13 mouse cellular contexts compared by ENCODE assay signal in genomic region chr10:111746067-111746878, GRCm38 (mm10).
A peak's percentile ranks its signal among the peaks of the same experiment; 100 is the strongest.
DNase-seq lines count a peak whose midpoint lies in the region; ATAC-seq and TF ChIP-seq lines count a peak whose summit lies in the region.
"Had no signal": no experiment of that assay in that cellular context is flagged by ENCODE, and none has a peak within 500 bp of the region (broad histone marks: within the 10 kb centered on the region; RNA-seq: fewer than 3 reads in every experiment).

No protein-coding gene starts in this region.

- no peak overlapping the region for H3K4me3 ChIP-seq in heart, adult 2 months
- peak overlapping the region; percentile 7; the same call in 1 of the 2 replicates for H3K4me3 ChIP-seq in G1E (ENCODE audit: low read depth, low read length)
- no peak overlapping the region for H3K4me3 ChIP-seq in hindbrain, embryonic 15.5 days
- no peak overlapping the region for H3K4me3 ChIP-seq in midbrain, embryonic 11.5 days (ENCODE audit: low read depth, low read length)
- H3K4me3 ChIP-seq: erythroblast, embryonic 14.5 days; heart, embryonic 13.5 days had no signal

- H3K27me3 ChIP-seq in heart, adult 2 months (ENCODE audit: control insufficient read depth, insufficient read depth, low read length), result no peaks in the 10 kb centered on the region
- peaks cover 47% of the 10 kb centered on the region for H3K27me3 ChIP-seq in G1E (ENCODE audit: insufficient read depth, low read length)
- H3K27me3 ChIP-seq in hindbrain, embryonic 15.5 days, result no peaks in the 10 kb centered on the region
- H3K27me3 ChIP-seq in midbrain, embryonic 11.5 days (ENCODE audit: control insufficient read depth, insufficient read depth, low read length), result no peaks in the 10 kb centered on the region
- H3K27me3 ChIP-seq: heart, embryonic 13.5 days had no signal

- no peak overlapping the region for H3K4me2 ChIP-seq in hindbrain, embryonic 15.5 days
- H3K4me2 ChIP-seq in midbrain, embryonic 11.5 days, result no peak overlapping the region
- H3K4me2 ChIP-seq: heart, embryonic 13.5 days had no signal

- no peaks in the 10 kb centered on the region for H3K4me1 ChIP-seq in heart, adult 2 months (ENCODE audit: control insufficient read depth, insufficient read depth, low read length)
- H3K4me1 ChIP-seq in G1E (ENCODE audit: insufficient read depth, low read depth, low read length), result peaks cover 12% of the 10 kb centered on the region
- H3K4me1 ChIP-seq in hindbrain, embryonic 15.5 days (replicated peaks), result 0 out of 2 replicates have a peak, but pooled peaks cover 4% of the 10 kb centered on the region
- H3K4me1 ChIP-seq in midbrain, embryonic 11.5 days (ENCODE audit: control insufficient read depth, insufficient read depth, low read length), result no peaks in the 10 kb centered on the region

- no peak overlapping the region for H3K9ac ChIP-seq in heart, adult 2 months (ENCODE audit: low read depth, low read length)
- H3K9ac ChIP-seq in hindbrain, embryonic 15.5 days, result no peak overlapping the region
- H3K9ac ChIP-seq in midbrain, embryonic 11.5 days (ENCODE audit: low read length), result no peak overlapping the region
- H3K9ac ChIP-seq: heart, embryonic 13.5 days had no signal

- intact Hi-C loops in heart, adult 2 months (cut with DNase I), result no loop called here

- H3K36me3 ChIP-seq in heart, adult 2 months (ENCODE audit: control insufficient read depth, insufficient read depth, low read length), result no peaks in the 10 kb centered on the region
- no peaks in the 10 kb centered on the region for H3K36me3 ChIP-seq in G1E (replicated peaks)
- no peaks in the 10 kb centered on the region for H3K36me3 ChIP-seq in hindbrain, embryonic 15.5 days
- H3K36me3 ChIP-seq in midbrain, embryonic 11.5 days (ENCODE audit: control insufficient read depth, insufficient read depth, low read length), result no peaks in the 10 kb centered on the region
- H3K36me3 ChIP-seq: heart, embryonic 13.5 days had no signal

- peak; percentile 89 for ATAC-seq in G1E (ENCODE audit: extremely low read depth, insufficient number of reproducible peaks, low FRiP score, poor library complexity, severe bottlenecking)
- 0 out of 2 replicates have a peak, but pooled peaks have one; percentile 43 for ATAC-seq in hindbrain, embryonic 15.5 days (ENCODE audit: low FRiP score, low read depth)
- ATAC-seq in midbrain, embryonic 11.5 days (ENCODE audit: low FRiP score), result peak; percentile 9; the same call in 1 of the 2 replicates
- ATAC-seq in erythroid progenitor cell, adult 5-6 weeks (replicated peaks; ENCODE audit: low FRiP score, poor library complexity, severe bottlenecking), result no peak
- ATAC-seq: CD4-positive, CD25-positive, alpha-beta regulatory T cell, adult 4 months had no signal

- no peak for TF ChIP-seq CTCF in heart, adult 2 months (IDR thresholded peaks at IDR 0.05)
- no peak for TF ChIP-seq CTCF in G1E (IDR thresholded peaks at IDR 0.05; ENCODE audit: low read depth, low read length)

- peak; percentile 80 for DNase-seq in heart, adult 11 months
- no peak for DNase-seq in heart, adult 2 months
- no peak for DNase-seq in G1E (ENCODE audit: low spot score)
- DNase-seq in midbrain, embryonic 11.5 days (ENCODE audit: low spot score, missing footprints), result no peak
- no peak for DNase-seq in ovary, postnatal 10 days (ENCODE audit: low spot score)
- DNase-seq in frontal cortex, adult 2 months (ENCODE audit: extremely low spot score in 1 of 2, low spot score in 1 of 2), result no peak
- DNase-seq: cerebellum, adult 11-12 months; layer of hippocampus, adult 9-11 months had no signal

- H3K9me3 ChIP-seq in G1E (replicated peaks), result no peaks in the 10 kb centered on the region
- H3K9me3 ChIP-seq in hindbrain, embryonic 15.5 days, result no peaks in the 10 kb centered on the region
- H3K9me3 ChIP-seq in midbrain, embryonic 11.5 days (ENCODE audit: control insufficient read depth, low read length), result no peaks in the 10 kb centered on the region
- H3K9me3 ChIP-seq: heart, embryonic 13.5 days had no signal

- no peak overlapping the region for H3K27ac ChIP-seq in heart, adult 2 months
- H3K27ac ChIP-seq in hindbrain, embryonic 15.5 days (replicated peaks), result no peak overlapping the region
- H3K27ac ChIP-seq in midbrain, embryonic 11.5 days (ENCODE audit: low read depth, low read length), result no peak overlapping the region
- H3K27ac ChIP-seq: heart, embryonic 13.5 days had no signal

- TF ChIP-seq EP300 in heart, adult 2 months (IDR thresholded peaks at IDR 0.05; ENCODE audit: insufficient read depth, low read depth, low read length), result no peak

- no peaks in the 10 kb centered on the region for H3K79me2 ChIP-seq in heart, adult 2 months (replicated peaks; ENCODE audit: control insufficient read depth, insufficient read depth, low read length)

- 71% methylated on average over 12 of the region's 12 CpGs for WGBS in heart, adult 2 months
- WGBS in hindbrain, embryonic 15.5 days, result 77% methylated on average over 12 of the region's 12 CpGs
- 78% methylated on average over 12 of the region's 12 CpGs for WGBS in midbrain, embryonic 11.5 days

- no peak for TF ChIP-seq POLR2A in heart, adult 2 months (IDR thresholded peaks at IDR 0.05; ENCODE audit: insufficient read depth, low read depth, low read length)
